Comparison of ENCODE assay signal across 15 mouse cellular contexts in genomic region chr11:120026941-120027340, GRCm38 (mm10).
"Had no signal": no experiment of that assay in that cellular context is flagged by ENCODE, and none has a peak within 500 bp of the region (broad histone marks: within the 10 kb centered on the region; RNA-seq: fewer than 3 reads in every experiment).

No protein-coding gene starts in this region.

- H3K4me3 ChIP-seq: intestine, embryonic 15.5 days; liver, embryonic 13.5 days; midbrain, embryonic 12.5 days; midbrain, embryonic 15.5 days; neural tube, embryonic 12.5 days; neural tube, embryonic 15.5 days; stomach, embryonic 15.5 days had no signal

- H3K4me2 ChIP-seq: intestine, embryonic 15.5 days; liver, embryonic 13.5 days; midbrain, embryonic 12.5 days; midbrain, embryonic 15.5 days; neural tube, embryonic 12.5 days; neural tube, embryonic 15.5 days; stomach, embryonic 15.5 days had no signal

- H3K27me3 ChIP-seq: intestine, embryonic 15.5 days; liver, embryonic 13.5 days; midbrain, embryonic 12.5 days; midbrain, embryonic 15.5 days; neural tube, embryonic 12.5 days; neural tube, embryonic 15.5 days had no signal

- H3K36me3 ChIP-seq: intestine, embryonic 15.5 days; liver, embryonic 13.5 days; midbrain, embryonic 12.5 days; midbrain, embryonic 15.5 days; neural tube, embryonic 12.5 days; neural tube, embryonic 15.5 days; stomach, embryonic 15.5 days had no signal

- ATAC-seq: intestine, embryonic 15.5 days; midbrain, embryonic 15.5 days had no signal

- H3K9me3 ChIP-seq: intestine, embryonic 15.5 days; liver, embryonic 13.5 days; midbrain, embryonic 12.5 days; midbrain, embryonic 15.5 days; neural tube, embryonic 12.5 days; neural tube, embryonic 15.5 days; stomach, embryonic 15.5 days had no signal

- H3K27ac ChIP-seq: intestine, embryonic 15.5 days; kidney, postnatal 0 days; liver, embryonic 13.5 days; midbrain, embryonic 12.5 days; midbrain, embryonic 15.5 days; neural tube, embryonic 12.5 days; neural tube, embryonic 15.5 days; stomach, embryonic 15.5 days had no signal

- DNase-seq: liver, embryonic 13.5 days; lung, adult 2 months; lung, postnatal 14 days; lung, postnatal 4 days; right cerebral cortex, adult 18-20 months; right cerebral cortex, postnatal 14 days; spleen, adult 18-20 months; thymus, postnatal 25 days had no signal

- H3K9ac ChIP-seq: intestine, embryonic 15.5 days; liver, embryonic 13.5 days; midbrain, embryonic 12.5 days; midbrain, embryonic 15.5 days; neural tube, embryonic 12.5 days; neural tube, embryonic 15.5 days; stomach, embryonic 15.5 days had no signal
